Mouse (Mus musculus) common myeloid progenitor, adult 5-6 weeks (primary cell): ENCODE measurements around the gene B3gnt9. TPM values are rescaled to one million over a fixed set of nuclear protein-coding genes. Genes with fewer than 3 reads are reported as not detected.
A peak's percentile ranks its signal among the peaks of the same experiment; 100 is the strongest.

ENCODE experiments used
- ATAC-seq: replicated peaks from 2 replicates; pipeline ENCODE4 v1.8.0; 2016; ENCODE audit warnings: low read depth, mild to moderate bottlenecking, moderate TSS enrichment, inconsistent platforms; ENCODE audit not compliant: poor library complexity, severe bottlenecking
- total RNA-seq: library from RNA; stranded (forward); fragments of 200-1000, 187-1606 nt; gene quantifications from 2 replicates; pipeline ENCODE4 v1.2.3, GENCODE M21; 2017

Gene B3gnt9
- total RNA-seq, 1 experiment from 2014 or later, result 0.18 TPM

GRCm38 (mm10) chr8:105225272-105225593, 29.7 kb downstream of the B3gnt9 start:
- ATAC-seq, result no peak

- ATAC-seq, result peak; percentile 94
These were observed 30.3 kb downstream of the B3gnt9 start, which contains the start of gene D230025D16Rik for GRCm38 (mm10) chr8:105224413-105225271. Gene D230025D16Rik (plus strand): TSS chr8:105225145.

- no peak for ATAC-seq
These were observed 31.1 kb downstream of the B3gnt9 start for GRCm38 (mm10) chr8:105223850-105224249.

- peak; percentile 80 for ATAC-seq
These were observed 36.9 kb downstream of the B3gnt9 start for GRCm38 (mm10) chr8:105217926-105218522.

GRCm38 (mm10) chr8:105214104-105214503, 40.8 kb downstream of the B3gnt9 start:
- no peak for ATAC-seq

- ATAC-seq, result no peak
These were observed 45.5 kb downstream of the B3gnt9 start for GRCm38 (mm10) chr8:105209153-105210110.

GRCm38 (mm10) chr8:105207675-105208273, 47.2 kb downstream of the B3gnt9 start:
- no peak for ATAC-seq

- no peak for ATAC-seq
These were observed 48.1 kb downstream of the B3gnt9 start for GRCm38 (mm10) chr8:105206766-105207275.

GRCm38 (mm10) chr8:105205748-105206147, 49.2 kb downstream of the B3gnt9 start:
- ATAC-seq, result no peak

Other genes starting within 250 kb of the B3gnt9 start
- not detected in 2 replicates for gene Ces3a, start 206.6 kb downstream of the B3gnt9 start, total RNA-seq
- gene Ces3b, start 171.4 kb downstream of the B3gnt9 start, total RNA-seq, result not detected in 2 replicates
- gene Ces4a, start 123.4 kb downstream of the B3gnt9 start, total RNA-seq, result not detected in 2 replicates
- gene Cbfb, start 84.5 kb downstream of the B3gnt9 start, total RNA-seq, result 163 and 164 TPM in 2 replicates
- gene D230025D16Rik, start 30.0 kb downstream of the B3gnt9 start, total RNA-seq, result 15.8 and 18.0 TPM in 2 replicates
- 14.2 and 19.1 TPM in 2 replicates for gene Tradd, start 9.5 kb upstream of the B3gnt9 start, total RNA-seq
- gene Fbxl8, start 9.5 kb upstream of the B3gnt9 start, total RNA-seq, result 5.2 and 5.6 TPM in 2 replicates
- gene Hsf4, start 14.6 kb upstream of the B3gnt9 start, total RNA-seq, result not detected in 2 replicates
- 0.05 TPM in 1 of 2 replicates, not detected in the other for gene Nol3, start 21.0 kb upstream of the B3gnt9 start, total RNA-seq
- 2.9 and 6.7 TPM in 2 replicates for gene 4931428F04Rik, start 34.7 kb upstream of the B3gnt9 start, total RNA-seq
- gene Exoc3l, start 40.9 kb upstream of the B3gnt9 start, total RNA-seq, result 2.3 and 2.6 TPM in 2 replicates
- 52.6 and 69.5 TPM in 2 replicates for gene E2f4, start 42.5 kb upstream of the B3gnt9 start, total RNA-seq
- gene Elmo3, start 50.4 kb upstream of the B3gnt9 start, total RNA-seq, result 2.1 and 5.1 TPM in 2 replicates
- gene Lrrc29, start 71.1 kb upstream of the B3gnt9 start, total RNA-seq, result 1.2 and 4.0 TPM in 2 replicates
- gene Tmem208, start 71.2 kb upstream of the B3gnt9 start, total RNA-seq, result 21.7 and 28.4 TPM in 2 replicates
- gene Fhod1, start 92.8 kb upstream of the B3gnt9 start, total RNA-seq, result 4.2 and 7.3 TPM in 2 replicates
- gene Slc9a5, start 93.7 kb upstream of the B3gnt9 start, total RNA-seq, result 0.10 and 0.46 TPM in 2 replicates
- not detected in 2 replicates for gene Plekhg4, start 118.1 kb upstream of the B3gnt9 start, total RNA-seq
- not detected in 2 replicates for gene Kctd19, start 158.3 kb upstream of the B3gnt9 start, total RNA-seq
- 0.69 and 1.5 TPM in 2 replicates for gene Lrrc36, start 158.4 kb upstream of the B3gnt9 start, total RNA-seq
- not detected in 2 replicates for gene Tppp3, start 216.4 kb upstream of the B3gnt9 start, total RNA-seq
- gene Zdhhc1, start 241.7 kb upstream of the B3gnt9 start, total RNA-seq, result 2.4 and 3.5 TPM in 2 replicates